Comparison of ENCODE assay signal across 10 mouse cellular contexts in the genomic region with DNA sequence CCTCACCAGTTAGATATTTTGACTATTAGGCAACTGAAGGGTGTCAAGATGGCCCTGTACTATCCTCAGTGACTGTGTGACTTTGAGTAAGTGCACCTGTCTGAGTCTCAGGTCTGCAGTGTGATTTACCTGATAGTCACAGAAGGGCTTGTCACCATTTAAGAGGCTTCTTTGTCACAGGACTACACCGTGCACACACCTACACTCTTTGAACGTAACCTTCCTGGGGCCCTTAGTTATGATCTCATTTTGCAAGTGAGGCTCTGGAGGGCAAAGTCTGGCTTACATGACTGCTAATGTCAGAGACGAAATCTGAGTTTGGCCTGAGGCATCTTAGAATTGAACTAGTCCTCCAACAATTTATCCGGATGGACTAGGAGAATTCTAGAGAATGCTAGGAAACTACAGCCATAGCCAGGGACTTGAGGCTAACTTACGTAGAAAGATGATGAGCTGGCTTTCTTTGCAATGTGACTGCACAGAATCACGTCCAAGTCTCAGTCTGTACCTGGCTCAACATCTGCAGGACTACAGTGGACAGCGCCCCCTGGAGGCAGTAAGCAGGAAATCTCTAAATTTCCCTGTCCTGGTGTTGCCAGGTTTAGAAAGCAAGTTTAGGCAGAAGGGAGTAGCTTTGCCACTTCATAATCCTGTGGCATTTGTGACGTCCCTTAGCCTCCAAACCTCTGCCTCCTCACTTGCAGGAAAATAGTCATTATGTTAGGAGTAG. TPM values are rescaled to one million over a fixed set of nuclear protein-coding genes. Genes with fewer than 3 reads are reported as not detected.
DNase-seq lines count a peak whose midpoint lies in the region; ATAC-seq and TF ChIP-seq lines count a peak whose summit lies in the region.
"Had no signal": no experiment of that assay in that cellular context is flagged by ENCODE, and none has a peak within 500 bp of the region (broad histone marks: within the 10 kb centered on the region; RNA-seq: fewer than 3 reads in every experiment).

No protein-coding gene starts in this region.

- H3K36me3 ChIP-seq in hindbrain, embryonic 11.5 days (ENCODE audit: control insufficient read depth, insufficient read depth, low read length) = no peaks in the 10 kb centered on the region
- no peaks in the 10 kb centered on the region for H3K36me3 ChIP-seq in hindbrain, embryonic 16.5 days (ENCODE audit: control insufficient read depth, insufficient read depth, low read length)
- no peaks in the 10 kb centered on the region for H3K36me3 ChIP-seq in E14TG2a.4 (ENCODE audit: insufficient read depth, low read length)
- H3K36me3 ChIP-seq: embryonic facial prominence, embryonic 15.5 days had no signal

- H3K27me3 ChIP-seq in hindbrain, embryonic 11.5 days (ENCODE audit: control insufficient read depth, insufficient read depth, low read length) = peaks cover 38% of the 10 kb centered on the region
- H3K27me3 ChIP-seq in hindbrain, embryonic 16.5 days (replicated peaks; ENCODE audit: control insufficient read depth, insufficient read depth, low read length) = peaks cover 36% of the 10 kb centered on the region
- H3K27me3 ChIP-seq in E14TG2a.4 (ENCODE audit: insufficient read depth, low read length) = peaks cover 58% of the 10 kb centered on the region

- 40% methylated on average over 8 of the region's 8 CpGs for WGBS in hindbrain, embryonic 11.5 days
- 35% methylated on average over 8 of the region's 8 CpGs for WGBS in hindbrain, embryonic 16.5 days

- H3K4me1 ChIP-seq in hindbrain, embryonic 11.5 days (replicated peaks; ENCODE audit: control insufficient read depth, insufficient read depth, low read length) = no peaks in the 10 kb centered on the region; the same call in 1 of the 2 replicates
- peaks cover 7% of the 10 kb centered on the region for H3K4me1 ChIP-seq in hindbrain, embryonic 16.5 days (ENCODE audit: control insufficient read depth, insufficient read depth, low read depth, low read length)
- H3K4me1 ChIP-seq in E14TG2a.4 (replicated peaks; ENCODE audit: low read depth, low read length) = peaks cover 39% of the 10 kb centered on the region

- DNase-seq in hindbrain, embryonic 11.5 days (ENCODE audit: low spot score) = peak; percentile 69
- DNase-seq in adrenal gland, postnatal 25 days = peak; percentile 61
- peak; percentile 8 to 48 for DNase-seq in frontal cortex, adult 2 months (ENCODE audit: extremely low spot score in 1 of 2, low spot score in 1 of 2)
- DNase-seq in kidney, postnatal 4 days = peak; percentile 63 to 65
- DNase-seq in thymus, postnatal 0 days (ENCODE audit: low spot score) = peak; percentile 57

- no peak overlapping the region for H3K4me3 ChIP-seq in hindbrain, embryonic 11.5 days (ENCODE audit: low read depth, low read length)
- H3K4me3 ChIP-seq in hindbrain, embryonic 16.5 days (ENCODE audit: low read length) = no peak overlapping the region
- no peak overlapping the region for H3K4me3 ChIP-seq in E14TG2a.4 (replicated peaks; ENCODE audit: low read length)
- H3K4me3 ChIP-seq: embryonic facial prominence, embryonic 15.5 days had no signal

- H3K27ac ChIP-seq in hindbrain, embryonic 11.5 days (ENCODE audit: low read depth, low read length) = no peak overlapping the region
- H3K27ac ChIP-seq in hindbrain, embryonic 16.5 days (ENCODE audit: low read depth, low read length) = no peak overlapping the region
- H3K27ac ChIP-seq: embryonic facial prominence, embryonic 15.5 days; macrophage had no signal

- peak; percentile 85 for TF ChIP-seq CTCF in E14TG2a.4 (conservative IDR thresholded peaks at IDR 0.05; ENCODE audit: low read length)

- H3K9ac ChIP-seq in hindbrain, embryonic 11.5 days (ENCODE audit: low read depth, low read length) = no peak overlapping the region
- no peak overlapping the region for H3K9ac ChIP-seq in hindbrain, embryonic 16.5 days (ENCODE audit: low read depth, low read length)
- H3K9ac ChIP-seq: embryonic facial prominence, embryonic 15.5 days had no signal

- no peaks in the 10 kb centered on the region for H3K9me3 ChIP-seq in hindbrain, embryonic 11.5 days (ENCODE audit: control insufficient read depth, low read length)
- no peaks in the 10 kb centered on the region for H3K9me3 ChIP-seq in hindbrain, embryonic 16.5 days (ENCODE audit: control insufficient read depth, low read length)
- no peaks in the 10 kb centered on the region for H3K9me3 ChIP-seq in E14TG2a.4 (ENCODE audit: low read length)
- H3K9me3 ChIP-seq: embryonic facial prominence, embryonic 15.5 days had no signal

- no peak overlapping the region for H3K4me2 ChIP-seq in hindbrain, embryonic 11.5 days (replicated peaks; ENCODE audit: low read depth, low read length)
- H3K4me2 ChIP-seq in hindbrain, embryonic 16.5 days (ENCODE audit: low read length) = no peak overlapping the region
- H3K4me2 ChIP-seq: embryonic facial prominence, embryonic 15.5 days had no signal

- ATAC-seq in hindbrain, embryonic 11.5 days (ENCODE audit: low FRiP score) = no peak
- no peak for ATAC-seq in hindbrain, embryonic 16.5 days
- peak; percentile 75 for ATAC-seq in megakaryocyte progenitor cell, adult 5-6 weeks (replicated peaks; ENCODE audit: poor library complexity)

RNA-seq across cellular contexts. Expression of gene Nos2, which starts 2.3 kb away (rescaled TPM):
- polyA plus RNA-seq in hindbrain, embryonic 11.5 days (2014; fragmentation: Nextera tagmentation; extraction: Ambion mirVana) = 0.42 and 0.80 TPM in 2 replicates
- 0.96 and 1.2 TPM in 2 replicates for polyA plus RNA-seq in hindbrain, embryonic 16.5 days (2015; fragmentation: Nextera tagmentation; extraction: Ambion mirVana)
- 2.0 and 2.4 TPM in 2 replicates for total RNA-seq in adrenal gland, postnatal 25 days (2021)
- polyA plus RNA-seq in frontal cortex, adult 2 months (2012; rRNA removed) = 1.0 and 1.1 TPM in 2 replicates
- not detected in 2 replicates for total RNA-seq in megakaryocyte progenitor cell, adult 5-6 weeks (2015)
- total RNA-seq in megakaryocyte progenitor cell, adult 5-6 weeks (2017) = not detected in 2 replicates
- polyA plus RNA-seq in thymus, postnatal 0 days (2015; fragmentation: Nextera tagmentation; extraction: Ambion mirVana) = 0.92 and 0.96 TPM in 2 replicates
